Mouse (Mus musculus) lung, adult 2 months (tissue): ENCODE measurements at regions not wholly inside any gene's neighbourhood (a gene's known extent, or its start where the extent isn't known, plus 50 kb on each side); places are given as distances from the start of the nearest gene placed in this dataset.

Experiments
- DNase-seq: peaks from one replicate; pipeline ENCODE4 v3.0.0; 2022
- H3K4me1 ChIP-seq: fragments of 200-500 bp; 2 replicates; pipeline ENCODE4 v1.6.1; 2011; ENCODE audit warnings: low read length; ENCODE audit not compliant: control insufficient read depth, insufficient read depth
- H3K4me3 ChIP-seq: fragments of 200-500 bp; replicated peaks from 2 replicates; pipeline ENCODE3; 2011; ENCODE audit warnings: low read depth, mild to moderate bottlenecking, control low read depth, low read length; ENCODE audit errors: extremely low read depth
- CTCF ChIP-seq: fragments of 200-500 bp; IDR thresholded peaks from 2 replicates; pipeline ENCODE4 v1.5.1; 2011; ENCODE audit warnings: mild to moderate bottlenecking, low read length, control low read depth; ENCODE audit not compliant: insufficient read depth
- POLR2A ChIP-seq: fragments of 200-500 bp; IDR thresholded peaks from 2 replicates; pipeline ENCODE4 v1.6.1; 2011; ENCODE audit warnings: low read depth, mild to moderate bottlenecking, control low read depth, low read length, borderline replicate concordance; ENCODE audit errors: extremely low read depth
- WGBS: fragments of 180-500 bp; shearing (Covaris S2); methylation state at CpG from one replicate; pipeline ENCODE4 v1.1.7; 2018; 5-methylcytosine and 5-hydroxymethylcytosine counted together

DNA sequence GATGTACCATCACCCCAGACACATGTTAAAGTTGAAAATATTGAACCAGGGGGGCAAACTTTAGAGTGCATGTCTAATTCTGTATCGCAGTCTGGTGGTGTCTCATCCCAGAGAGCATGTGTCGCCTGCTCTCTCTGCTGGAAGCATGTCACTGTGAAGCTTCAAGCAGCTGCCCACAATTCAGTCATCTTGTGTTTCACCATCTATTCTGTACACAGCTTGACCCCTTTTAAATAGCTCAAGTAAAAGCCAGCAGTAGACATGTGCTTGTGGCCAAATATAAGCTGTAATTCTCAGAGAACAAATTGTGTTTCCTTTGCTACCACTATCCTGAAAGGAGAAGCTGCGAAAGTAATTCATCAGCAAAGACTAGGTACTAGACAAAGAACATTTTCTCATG, 96.6 kb upstream of the Htr2a start:
- no peak for TF ChIP-seq POLR2A
- no peak for TF ChIP-seq CTCF
- DNase-seq = no peak
- no peaks in the 10 kb centered on the region for H3K4me1 ChIP-seq
- no peak overlapping the region for H3K4me3 ChIP-seq
- WGBS = 94% methylated on average over 3 of the region's 3 CpGs

DNA sequence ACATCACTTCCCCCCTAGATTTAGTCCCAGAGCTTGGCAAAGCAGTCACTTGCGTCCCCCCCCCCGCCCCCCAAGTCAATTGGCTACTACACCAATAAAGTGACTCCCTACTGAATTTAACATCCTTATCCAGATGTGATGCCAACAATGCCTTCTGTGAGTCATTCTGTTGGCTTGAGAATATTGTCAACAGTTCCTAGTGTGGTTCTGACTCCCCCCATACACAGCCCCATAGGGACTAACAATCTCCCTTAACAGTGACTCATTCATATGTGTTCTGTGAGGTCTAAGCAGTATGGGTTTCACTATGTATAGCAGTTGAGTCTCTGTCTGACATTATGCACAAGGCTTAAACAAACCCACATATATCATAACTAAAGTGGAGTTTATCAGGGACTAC, 89.5 kb upstream of the Htr2a start:
- 92% methylated on average over 2 of the region's 2 CpGs for WGBS
- H3K4me1 ChIP-seq = peaks cover 4% of the 10 kb centered on the region; the same call in 1 of the 2 replicates
- no peak overlapping the region for H3K4me3 ChIP-seq
- TF ChIP-seq CTCF (no peak), POLR2A (no peak)
- no peak for DNase-seq

DNA sequence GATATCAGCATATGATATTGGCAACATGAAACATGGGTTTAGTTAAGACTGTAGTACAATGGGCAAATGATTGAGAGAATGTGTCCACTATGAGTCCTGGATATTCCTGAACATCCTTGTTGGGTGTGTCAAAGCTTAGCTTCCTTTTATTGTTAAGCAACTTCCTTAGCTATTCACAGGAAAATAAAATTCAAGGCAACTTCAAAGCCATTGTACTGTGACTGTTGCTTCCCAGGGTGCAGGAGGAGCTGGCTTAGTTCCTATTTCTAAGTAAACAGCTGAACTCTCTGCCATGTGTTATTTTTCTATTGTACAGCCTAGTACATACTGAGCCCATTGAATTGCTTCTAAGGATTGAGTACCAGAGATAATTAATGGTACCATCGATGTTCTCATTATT, 87.0 kb upstream of the Htr2a start:
- DNase-seq = no peak
- TF ChIP-seq CTCF (no peak), POLR2A (no peak)
- WGBS = 65% methylated on average over 1 of the region's 1 CpGs
- peaks cover 4% of the 10 kb centered on the region; the same call in 1 of the 2 replicates for H3K4me1 ChIP-seq
- no peak overlapping the region for H3K4me3 ChIP-seq

DNA sequence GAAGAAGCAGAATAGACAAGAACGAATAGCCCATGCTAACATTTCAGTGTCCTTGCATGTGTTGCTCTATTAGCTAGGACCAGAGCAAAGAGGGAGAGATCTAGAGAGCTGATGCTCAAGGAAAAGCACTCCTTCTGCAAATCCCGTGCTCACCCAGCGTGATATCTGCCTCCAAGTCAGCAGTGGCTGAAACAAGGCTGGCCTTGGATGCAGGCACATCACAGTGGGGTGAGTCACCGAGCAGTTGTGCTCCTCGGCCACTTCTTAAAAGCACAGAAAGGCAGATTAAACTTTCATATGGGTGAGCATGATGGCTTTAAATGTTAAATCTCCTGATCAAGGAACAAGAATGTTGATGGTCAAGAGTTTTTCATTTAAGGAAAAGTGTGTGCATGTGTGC, 82.3 kb upstream of the Htr2a start:
- peaks cover 4% of the 10 kb centered on the region; the same call in 1 of the 2 replicates for H3K4me1 ChIP-seq
- TF ChIP-seq CTCF (no peak), POLR2A (no peak)
- DNase-seq = no peak
- no peak overlapping the region for H3K4me3 ChIP-seq
- WGBS = 71% methylated on average over 5 of the region's 5 CpGs
